Mouse (Mus musculus) lung, postnatal 0 days (tissue): ENCODE measurements around the gene Olfr1348. TPM values are rescaled to one million over a fixed set of nuclear protein-coding genes. Genes with fewer than 3 reads are reported as not detected.
"Not testable (repeated sequence)": the region's sequence is repeated elsewhere in the genome, so short reads cannot be mapped to it uniquely, and the experiment has no call there.

ENCODE experiments used
- ATAC-seq: fragments of 200-750 bp; cut with Nextera tagmentation; 2 replicates; pipeline ENCODE4 v1.8.0; 2017; ENCODE audit warnings: moderate library complexity
- DNase-seq: peaks from one replicate; pipeline ENCODE4 v3.0.0-alpha.2; 2016; ENCODE audit warnings: low spot score
- H3K27ac ChIP-seq: fragments of 300-500 bp; sonication (generic); 2 replicates; pipeline ENCODE4 v1.5.1; 2014; ENCODE audit warnings: antibody characterized with exemption, mild to moderate bottlenecking, low read length, mixed read lengths
- H3K27me3 ChIP-seq: fragments of 300-500 bp; sonication (generic); replicated peaks from 2 replicates; pipeline ENCODE4 v1.6.1; 2014; ENCODE audit warnings: low read length, mixed read lengths; ENCODE audit not compliant: insufficient read depth
- H3K36me3 ChIP-seq: fragments of 300-500 bp; sonication (generic); 2 replicates; pipeline ENCODE4 v1.6.1; 2014; ENCODE audit warnings: low read length, mixed read lengths; ENCODE audit not compliant: insufficient read depth
- H3K4me1 ChIP-seq: fragments of 300-500 bp; sonication (generic); 2 replicates; pipeline ENCODE4 v1.6.1; 2014; ENCODE audit warnings: antibody characterized with exemption, low read depth, low read length, mixed read lengths; ENCODE audit not compliant: insufficient read depth
- H3K4me2 ChIP-seq: fragments of 300-500 bp; sonication (generic); replicated peaks from 2 replicates; pipeline ENCODE4 v1.6.1; 2014; ENCODE audit warnings: low read depth, mild to moderate bottlenecking, low read length, moderate library complexity, mixed read lengths
- H3K4me3 ChIP-seq: fragments of 300-500 bp; sonication (generic); 2 replicates; pipeline ENCODE4 v1.5.1; 2014; ENCODE audit warnings: low read depth, low read length
- H3K9ac ChIP-seq: fragments of 300-500 bp; sonication (generic); replicated peaks from 2 replicates; pipeline ENCODE4 v1.6.1; 2014; ENCODE audit warnings: low read depth, mild to moderate bottlenecking
- H3K9me3 ChIP-seq: fragments of 300-500 bp; sonication (generic); 2 replicates; pipeline ENCODE4 v1.6.1; 2016; ENCODE audit warnings: low read length, mixed read lengths
- CTCF ChIP-seq: IDR thresholded peaks from 2 replicates; pipeline ENCODE4 v1.5.1; 2016; ENCODE audit warnings: antibody characterized with exemption, mild to moderate bottlenecking
- EP300 ChIP-seq: IDR thresholded peaks from 2 replicates; pipeline ENCODE4 v1.6.1; 2016; ENCODE audit warnings: antibody characterized with exemption, mild to moderate bottlenecking, control low read depth
- WGBS: fragments of 180-500 bp; shearing (Covaris S2); extraction: QIAGEN DNeasy Blood & Tissue Kit; methylation state at CpG from one replicate; pipeline ENCODE4 v1.1.7; 2014; 5-methylcytosine and 5-hydroxymethylcytosine counted together
- polyA plus RNA-seq: library from polyadenylated mRNA; unstranded; fragments of >200 nt; fragmentation: Nextera tagmentation; extraction: Ambion mirVana; gene quantifications from 2 replicates; pipeline ENCODE4 v1.2.1, GENCODE M21; 2015

Olfr1348 gene
- polyA plus RNA-seq, 1 experiment from 2014 or later: not detected

GRCm38 (mm10) chr7:6486841-6487240, 21.7 kb downstream of the Olfr1348 start, which contains the start of gene Olfr5:
Olfr5 (minus strand) TSS chr7:6486941.
- 11% methylated on average over 2 of the region's 2 CpGs for WGBS
- H3K9me3 ChIP-seq: no peaks in the 10 kb centered on the region
- H3K4me2 ChIP-seq: no peak within 1 kb of the TSS
- no peaks in the 10 kb centered on the region for H3K4me1 ChIP-seq
- no peak within 1 kb of the TSS for H3K9ac ChIP-seq
- no peaks in the 10 kb centered on the region for H3K27me3 ChIP-seq
- no peak for ATAC-seq
- no peaks in the 10 kb centered on the region for H3K36me3 ChIP-seq
- H3K4me3 ChIP-seq: no peak within 1 kb of the TSS
- no peak for DNase-seq
- TF ChIP-seq CTCF (no peak), EP300 (no peak)
- H3K27ac ChIP-seq: no peak within 1 kb of the TSS

DNA sequence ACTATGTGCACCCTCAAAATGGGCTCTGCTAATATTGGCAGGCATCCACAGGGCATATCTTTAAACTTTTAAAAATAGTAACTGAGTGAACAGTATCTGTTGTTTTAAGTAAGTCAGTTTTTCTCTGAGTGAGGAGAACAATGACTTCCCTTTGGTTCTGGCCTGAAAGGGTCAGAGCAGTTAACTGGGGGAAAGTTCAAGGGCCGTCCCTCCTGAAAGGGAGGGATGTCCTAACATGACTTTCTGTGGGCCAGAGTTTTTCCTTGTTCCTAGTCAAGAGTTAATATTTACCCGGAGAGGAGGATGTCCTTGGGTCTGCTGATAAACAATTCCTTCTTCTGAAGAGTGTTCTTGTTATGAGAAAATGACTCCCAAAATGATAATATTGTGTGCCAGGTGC, 30.9 kb downstream of the Olfr1348 start:
- not testable (repeated sequence) for H3K4me1 ChIP-seq, H3K4me2 ChIP-seq, H3K4me3 ChIP-seq, H3K36me3 ChIP-seq, H3K27me3 ChIP-seq, H3K9ac ChIP-seq, H3K9me3 ChIP-seq, ATAC-seq, H3K27ac ChIP-seq, DNase-seq
- WGBS: 63% methylated on average over 2 of the region's 2 CpGs

- Histone ChIP-seq H3K4me3 (no peak within 1 kb of the TSS), H3K27me3 (no peaks in the 10 kb centered on the region), H3K4me1 (no peaks in the 10 kb centered on the region), H3K36me3 (no peaks in the 10 kb centered on the region), H3K9ac (no peak within 1 kb of the TSS), H3K27ac (no peak within 1 kb of the TSS), H3K9me3 (no peaks in the 10 kb centered on the region), H3K4me2 (no peak within 1 kb of the TSS)
- TF ChIP-seq EP300: no peak
- TF ChIP-seq CTCF: no peak
- DNase-seq (no peak), ATAC-seq (no peak)
These were observed 41.6 kb downstream of the Olfr1348 start, which contains the start of gene Olfr1346 for GRCm38 (mm10) chr7:6466951-6467350. Olfr1346 (plus strand) TSS chr7:6467101.

DNA sequence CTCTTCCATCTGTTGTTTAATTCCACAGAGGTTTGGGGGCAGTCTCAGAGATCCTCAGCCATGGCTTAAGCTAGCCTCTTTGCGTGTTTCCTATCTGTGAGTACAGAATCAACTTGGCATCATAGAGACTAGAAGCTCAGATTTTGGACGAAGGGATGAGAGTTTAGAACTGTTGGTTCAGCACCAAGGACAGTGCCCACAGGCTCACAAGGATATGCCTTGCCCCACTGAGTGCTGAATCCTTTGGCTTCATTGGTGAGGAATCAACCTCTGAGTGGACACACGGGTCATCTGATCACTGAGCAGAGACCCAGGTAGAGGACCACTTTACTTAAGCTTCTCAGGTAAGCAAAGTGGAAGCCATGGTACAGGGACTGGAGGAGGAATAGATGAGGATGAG, 52.1 kb downstream of the Olfr1348 start:
- TF ChIP-seq EP300 (no peak), CTCF (no peak)
- Histone ChIP-seq H3K27me3 (no peaks in the 10 kb centered on the region), H3K4me2 (no peak overlapping the region), H3K4me1 (no peaks in the 10 kb centered on the region), H3K27ac (no peak overlapping the region), H3K36me3 (no peaks in the 10 kb centered on the region), H3K4me3 (no peak overlapping the region), H3K9ac (no peak overlapping the region), H3K9me3 (no peaks in the 10 kb centered on the region)
- DNase-seq (no peak), ATAC-seq (no peak)
- 46% methylated on average over 3 of the region's 3 CpGs for WGBS

- Histone ChIP-seq H3K36me3 (no peaks in the 10 kb centered on the region), H3K9ac (no peak within 1 kb of the TSS), H3K27me3 (no peaks in the 10 kb centered on the region), H3K4me2 (no peak within 1 kb of the TSS), H3K4me3 (no peak within 1 kb of the TSS), H3K9me3 (no peaks in the 10 kb centered on the region), H3K4me1 (no peaks in the 10 kb centered on the region), H3K27ac (no peak within 1 kb of the TSS)
- ATAC-seq: no peak
- no peak for DNase-seq
- TF ChIP-seq CTCF (no peak), EP300 (no peak)
These were observed 52.7 kb downstream of the Olfr1348 start, which contains the start of gene Olfr1336 for GRCm38 (mm10) chr7:6455868-6456267. Olfr1336 (plus strand) TSS chr7:6456168.

Other genes starting within 250 kb of the Olfr1348 start
- 4.7 and 5.5 TPM in 2 replicates for gene Zfp667, start 222.2 kb downstream of the Olfr1348 start, polyA plus RNA-seq
- gene Zfp583, start 177.5 kb downstream of the Olfr1348 start, polyA plus RNA-seq: 2.8 and 4.0 TPM in 2 replicates
- 0.18 and 0.21 TPM in 2 replicates for gene Gm3854, start 165.0 kb downstream of the Olfr1348 start, polyA plus RNA-seq
- gene Zfp78, start 145.5 kb downstream of the Olfr1348 start, polyA plus RNA-seq: 1.6 and 2.5 TPM in 2 replicates
- gene Zfp28, start 125.5 kb downstream of the Olfr1348 start, polyA plus RNA-seq: 5.0 and 5.3 TPM in 2 replicates
- not detected in 2 replicates for gene Smim17, start 110.0 kb downstream of the Olfr1348 start, polyA plus RNA-seq
- gene Gm20715, start 98.5 kb downstream of the Olfr1348 start, polyA plus RNA-seq: not detected in 2 replicates
- not detected in 2 replicates for gene Olfr1344, start 70.1 kb downstream of the Olfr1348 start, polyA plus RNA-seq
- gene Olfr1336, start 52.6 kb downstream of the Olfr1348 start, polyA plus RNA-seq: not detected in 2 replicates
- not detected in 2 replicates for gene Olfr1346, start 41.6 kb downstream of the Olfr1348 start, polyA plus RNA-seq
- not detected in 2 replicates for gene Olfr5, start 21.8 kb downstream of the Olfr1348 start, polyA plus RNA-seq
- gene Olfr1347, start 9.0 kb downstream of the Olfr1348 start, polyA plus RNA-seq: not detected in 2 replicates
- not detected in 2 replicates for gene Olfr1349, start 14.2 kb upstream of the Olfr1348 start, polyA plus RNA-seq
- not detected in 2 replicates for gene Olfr1350, start 56.1 kb upstream of the Olfr1348 start, polyA plus RNA-seq
- gene Zim1, start 187.7 kb upstream of the Olfr1348 start, polyA plus RNA-seq: 1.0 and 1.6 TPM in 2 replicates
- 49.7 and 55.1 TPM in 2 replicates for gene Peg3, start 221.7 kb upstream of the Olfr1348 start, polyA plus RNA-seq
- gene Usp29, start 221.8 kb upstream of the Olfr1348 start, polyA plus RNA-seq: 0.71 and 1.1 TPM in 2 replicates